Mouse (Mus musculus) bone marrow macrophage, adult 2 months (primary cell): Measurements from ENCODE around the gene Marveld2. TPM values are rescaled to one million over a fixed set of nuclear protein-coding genes. Genes with fewer than 3 reads are reported as not detected.

Experiments used
- H3K27ac ChIP-seq: 2 replicates; pipeline ENCODE4 v1.5.1; 2012; ENCODE audit warnings: low read depth, low read length; ENCODE audit not compliant: insufficient read depth
- H3K4me1 ChIP-seq: 2 replicates; pipeline ENCODE4 v1.6.1; 2012; ENCODE audit warnings: low read length; ENCODE audit not compliant: control insufficient read depth, insufficient read depth
- H3K4me3 ChIP-seq: 2 replicates; pipeline ENCODE4 v1.5.1; 2012; ENCODE audit warnings: mild to moderate bottlenecking, low read length, moderate library complexity; ENCODE audit not compliant: insufficient read depth
- CTCF ChIP-seq: IDR thresholded peaks from 2 replicates; pipeline ENCODE4 v1.5.1; 2012; ENCODE audit warnings: low read depth, mild to moderate bottlenecking, low read length, moderate library complexity
- POLR2A ChIP-seq: IDR thresholded peaks from 2 replicates; pipeline ENCODE4 v1.6.1; 2012; ENCODE audit warnings: mild to moderate bottlenecking, low read depth, low read length, borderline replicate concordance
- polyA plus RNA-seq: library from polyadenylated mRNA; stranded (reverse); fragments of >200 nt; gene quantifications from 2 replicates; pipeline ENCODE4 v1.2.4, GENCODE M21; 2012; ENCODE audit not compliant: missing spikeins, insufficient read depth, insufficient read length

The Marveld2 gene
- polyA plus RNA-seq, 1 experiment, result 0.47 TPM

- Histone ChIP-seq H3K27ac (no peak overlapping the region), H3K4me1 (peaks cover 4% of the 10 kb centered on the region; the same call in 1 of the 2 replicates), H3K4me3 (no peak overlapping the region)
- no peak for TF ChIP-seq POLR2A
- TF ChIP-seq CTCF, result no peak
Measured at GRCm38 (mm10) chr13:100579220-100579619, 37.6 kb downstream of the Marveld2 start.

GRCm38 (mm10) chr13:100575950-100576349, 40.8 kb downstream of the Marveld2 start:
- no peak overlapping the region for H3K4me3 ChIP-seq
- H3K27ac ChIP-seq, result no peak overlapping the region
- TF ChIP-seq CTCF (no peak), POLR2A (no peak)
- H3K4me1 ChIP-seq, result peaks cover 2% of the 10 kb centered on the region; the same call in 1 of the 2 replicates

- Histone ChIP-seq H3K4me3 (no peak overlapping the region), H3K27ac (no peak overlapping the region), H3K4me1 (no peaks in the 10 kb centered on the region)
- TF ChIP-seq POLR2A, result no peak
Measured at GRCm38 (mm10) chr13:100570713-100571112, 46.1 kb downstream of the Marveld2 start.

GRCm38 (mm10) chr13:100568359-100568758, 48.4 kb downstream of the Marveld2 start:
- TF ChIP-seq POLR2A (no peak), CTCF (no peak)
- H3K4me3 ChIP-seq, result no peak overlapping the region
- no peak overlapping the region for H3K27ac ChIP-seq
- no peaks in the 10 kb centered on the region for H3K4me1 ChIP-seq

- Histone ChIP-seq H3K27ac (no peak overlapping the region), H3K4me3 (no peak overlapping the region), H3K4me1 (no peaks in the 10 kb centered on the region)
- TF ChIP-seq POLR2A (no peak), CTCF (no peak)
Measured at GRCm38 (mm10) chr13:100559449-100559848, 57.3 kb downstream of the Marveld2 start.

- Histone ChIP-seq H3K4me1 (no peaks in the 10 kb centered on the region), H3K4me3 (no peak overlapping the region), H3K27ac (no peak overlapping the region)
- TF ChIP-seq POLR2A, result no peak
- no peak for TF ChIP-seq CTCF
Measured at GRCm38 (mm10) chr13:100557011-100557410, 59.8 kb downstream of the Marveld2 start.

- Histone ChIP-seq H3K4me1 (no peaks in the 10 kb centered on the region), H3K4me3 (peak overlapping the region; percentile 55), H3K27ac (no peak overlapping the region)
- no peak for TF ChIP-seq POLR2A
- no peak for TF ChIP-seq CTCF
Measured at GRCm38 (mm10) chr13:100553042-100553437, 63.7 kb downstream of the Marveld2 start.

- Histone ChIP-seq H3K4me1 (no peaks in the 10 kb centered on the region), H3K4me3 (peak within 1 kb of the TSS; percentile 55), H3K27ac (no peak within 1 kb of the TSS)
- TF ChIP-seq POLR2A, result no peak
Measured at GRCm38 (mm10) chr13:100552369-100553041, 64.3 kb downstream of the Marveld2 start, which contains the start of gene Ocln. Gene Ocln (minus strand): TSS chr13:100552718.

- H3K4me3 ChIP-seq, result peak overlapping the region; percentile 55
- no peak for TF ChIP-seq CTCF
- no peaks in the 10 kb centered on the region for H3K4me1 ChIP-seq
- H3K27ac ChIP-seq, result no peak overlapping the region
Measured at GRCm38 (mm10) chr13:100552009-100552368, 64.8 kb downstream of the Marveld2 start.

- TF ChIP-seq POLR2A, result no peak
- TF ChIP-seq CTCF, result no peak
- Histone ChIP-seq H3K4me1 (no peaks in the 10 kb centered on the region), H3K27ac (no peak overlapping the region), H3K4me3 (peak overlapping the region; percentile 55)
Measured at GRCm38 (mm10) chr13:100551371-100552008, 65.3 kb downstream of the Marveld2 start.

GRCm38 (mm10) chr13:100547269-100547668, 69.5 kb downstream of the Marveld2 start:
- TF ChIP-seq POLR2A, result no peak
- no peak for TF ChIP-seq CTCF
- H3K4me1 ChIP-seq, result no peaks in the 10 kb centered on the region
- H3K4me3 ChIP-seq, result no peak overlapping the region
- H3K27ac ChIP-seq, result no peak overlapping the region

Other genes with a start within 250 kb of the Marveld2 start
- gene Naip1, start 164.1 kb downstream of the Marveld2 start, polyA plus RNA-seq, result 0.25 and 0.27 TPM in 2 replicates
- gene Gtf2h2, start 124.4 kb downstream of the Marveld2 start, polyA plus RNA-seq, result 17.7 and 23.6 TPM in 2 replicates
- gene Ocln, start 64.3 kb downstream of the Marveld2 start, polyA plus RNA-seq, result 0.44 and 0.50 TPM in 2 replicates
- gene Ak6, start 34.0 kb upstream of the Marveld2 start, polyA plus RNA-seq, result 93.3 and 95.3 TPM in 2 replicates
- gene Rad17, start 34.1 kb upstream of the Marveld2 start, polyA plus RNA-seq, result 17.5 and 18.6 TPM in 2 replicates
- 2.1 and 3.5 TPM in 2 replicates for gene Taf9, start 34.6 kb upstream of the Marveld2 start, polyA plus RNA-seq
- 7.6 and 9.3 TPM in 2 replicates for gene Ccdc125, start 52.7 kb upstream of the Marveld2 start, polyA plus RNA-seq
- 27.1 and 29.5 TPM in 2 replicates for gene Cdk7, start 114.0 kb upstream of the Marveld2 start, polyA plus RNA-seq
- 68.4 and 89.2 TPM in 2 replicates for gene Mrps36, start 127.7 kb upstream of the Marveld2 start, polyA plus RNA-seq
- 13.5 and 14.2 TPM in 2 replicates for gene Cenph, start 158.9 kb upstream of the Marveld2 start, polyA plus RNA-seq
- gene Ccnb1, start 169.6 kb upstream of the Marveld2 start, polyA plus RNA-seq, result 35.0 and 42.5 TPM in 2 replicates
- 47.3 and 53.8 TPM in 2 replicates for gene Slc30a5, start 216.5 kb upstream of the Marveld2 start, polyA plus RNA-seq